ENCODE assay signal across 8 mouse cellular contexts in the genomic region with DNA sequence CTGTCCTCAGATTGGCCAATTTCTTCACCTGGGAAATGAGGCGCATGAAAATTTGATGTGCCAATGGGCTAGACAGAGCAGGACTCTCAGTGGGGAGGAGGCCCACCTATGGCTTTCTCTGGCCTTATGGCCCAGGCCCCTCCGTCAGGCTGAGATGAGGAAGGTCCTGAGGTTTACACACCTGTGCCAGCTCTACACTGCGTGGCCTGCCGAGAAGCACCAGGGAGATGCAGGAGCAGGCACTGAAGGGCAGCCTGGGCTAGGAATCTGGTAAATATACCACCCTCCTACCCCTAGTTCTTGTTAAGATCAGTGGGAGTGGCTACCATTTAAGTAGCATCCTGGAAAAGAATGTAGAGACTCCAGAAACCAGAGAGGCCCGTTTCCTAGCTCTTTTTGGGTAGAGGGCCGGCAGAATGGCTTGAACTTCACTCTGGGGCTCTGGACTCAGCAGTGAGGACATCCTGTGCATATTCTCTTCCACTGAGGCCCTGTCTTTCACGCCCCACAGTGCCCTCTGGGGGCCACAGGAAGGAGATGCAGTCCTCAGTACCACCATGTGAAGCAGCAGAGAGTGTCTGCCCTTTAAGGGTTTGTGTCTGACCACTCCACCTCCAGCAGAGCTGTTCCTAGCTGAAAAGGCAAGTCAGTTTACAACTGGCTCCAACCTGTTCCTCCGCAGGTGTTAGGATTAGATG. TPM values are rescaled to one million over a fixed set of nuclear protein-coding genes. Genes with fewer than 3 reads are reported as not detected.
A peak's percentile ranks its signal among the peaks of the same experiment; 100 is the strongest.
DNase-seq lines count a peak whose midpoint lies in the region; ATAC-seq and TF ChIP-seq lines count a peak whose summit lies in the region.

No protein-coding gene starts in this region.

- WGBS in forebrain, postnatal 0 days = 58% methylated on average over 8 of the region's 8 CpGs
- WGBS in hindbrain, embryonic 10.5 days = 67% methylated on average over 8 of the region's 8 CpGs
- 45% methylated on average over 8 of the region's 8 CpGs for WGBS in lung, embryonic 16.5 days

- no peaks in the 10 kb centered on the region for H3K4me1 ChIP-seq in forebrain, postnatal 0 days (ENCODE audit: insufficient read depth)
- no peaks in the 10 kb centered on the region for H3K4me1 ChIP-seq in hindbrain, embryonic 10.5 days (replicated peaks)
- peaks cover 4% of the 10 kb centered on the region for H3K4me1 ChIP-seq in lung, embryonic 16.5 days (replicated peaks; ENCODE audit: control insufficient read depth, insufficient read depth, low read length)

- H3K27me3 ChIP-seq in forebrain, postnatal 0 days (ENCODE audit: insufficient read depth, low read length) = no peaks in the 10 kb centered on the region
- H3K27me3 ChIP-seq in hindbrain, embryonic 10.5 days (ENCODE audit: insufficient read depth, poor library complexity, severe bottlenecking) = no peaks in the 10 kb centered on the region
- no peaks in the 10 kb centered on the region for H3K27me3 ChIP-seq in lung, embryonic 16.5 days (ENCODE audit: control insufficient read depth, insufficient read depth, low read depth, low read length)

- no peak overlapping the region for H3K4me2 ChIP-seq in forebrain, postnatal 0 days (ENCODE audit: low read depth)
- H3K4me2 ChIP-seq in lung, embryonic 16.5 days (ENCODE audit: low read depth, low read length) = no peak overlapping the region

- DNase-seq in MEL-GATA-1-ER (ENCODE audit: extremely low read depth, low read depth) = peak; percentile 20
- peak; percentile 49 for DNase-seq in cerebellum, adult 11-12 months
- DNase-seq in forebrain, postnatal 0 days = peak; percentile 80
- DNase-seq in hindbrain, embryonic 10.5 days (ENCODE audit: low spot score) = peak; percentile 79
- peak; percentile 70 to 71 for DNase-seq in layer of hippocampus, adult 8-10 months (ENCODE audit: low spot score in 2 of 2)
- peak; percentile 64 for DNase-seq in ovary, postnatal 14 days (ENCODE audit: low spot score)
- peak; percentile 84 for DNase-seq in thymus, postnatal 14 days

- H3K9ac ChIP-seq in forebrain, postnatal 0 days = no peak overlapping the region
- H3K9ac ChIP-seq in lung, embryonic 16.5 days (ENCODE audit: low read length) = no peak overlapping the region

- H3K36me3 ChIP-seq in forebrain, postnatal 0 days (ENCODE audit: insufficient read depth) = peaks cover 24% of the 10 kb centered on the region
- H3K36me3 ChIP-seq in hindbrain, embryonic 10.5 days = peaks cover 89% of the 10 kb centered on the region
- peaks cover 27% of the 10 kb centered on the region for H3K36me3 ChIP-seq in lung, embryonic 16.5 days (ENCODE audit: control insufficient read depth, insufficient read depth, low read length)

- no peaks in the 10 kb centered on the region for H3K9me3 ChIP-seq in forebrain, postnatal 0 days (ENCODE audit: low read length)
- H3K9me3 ChIP-seq in hindbrain, embryonic 10.5 days = no peaks in the 10 kb centered on the region
- H3K9me3 ChIP-seq in lung, embryonic 16.5 days (ENCODE audit: control insufficient read depth, low read length) = no peaks in the 10 kb centered on the region

- ATAC-seq in forebrain, postnatal 0 days = peak; percentile 91
- ATAC-seq in lung, embryonic 16.5 days (ENCODE audit: low read depth) = peak; percentile 88

- no peak overlapping the region for H3K27ac ChIP-seq in forebrain, postnatal 0 days (ENCODE audit: low read depth, low read length)
- H3K27ac ChIP-seq in hindbrain, embryonic 10.5 days = no peak overlapping the region
- peak overlapping the region; percentile 66 for H3K27ac ChIP-seq in lung, embryonic 16.5 days (ENCODE audit: low read length)

- TF ChIP-seq CTCF in forebrain, postnatal 0 days (IDR thresholded peaks at IDR 0.05; ENCODE audit: low read depth) = peak; percentile 97

- no peak overlapping the region for H3K4me3 ChIP-seq in forebrain, postnatal 0 days (ENCODE audit: low read depth, low read length)
- no peak overlapping the region for H3K4me3 ChIP-seq in hindbrain, embryonic 10.5 days
- H3K4me3 ChIP-seq in lung, embryonic 16.5 days (ENCODE audit: low read length) = no peak overlapping the region

RNA-seq across cellular contexts. Expression of gene Nat10, which starts 42.3 kb away (rescaled TPM):
- 43.5 and 49.2 TPM in 2 replicates for total RNA-seq in forebrain, postnatal 0 days (2014; rRNA removed)
- 11.7 and 13.9 TPM in 2 replicates for polyA plus RNA-seq in forebrain, postnatal 0 days (2015; fragmentation: Nextera tagmentation; extraction: Ambion mirVana)
- 26.3 and 30.9 TPM in 2 replicates for polyA plus RNA-seq in hindbrain, embryonic 10.5 days (2016; fragmentation: Nextera tagmentation; extraction: Ambion mirVana)
- total RNA-seq in layer of hippocampus, adult 8-10 months (2022) = 10 to 100 TPM; 34.9 to 45.8 (median 37.0) TPM
- 20.4 and 23.8 TPM in 2 replicates for polyA plus RNA-seq in lung, embryonic 16.5 days (2015; fragmentation: Nextera tagmentation; extraction: Ambion mirVana)

Comparison
In these comparisons a context has a peak if more than half of its experiments do, and no peak if none do; other contexts are left out.
1. DNase-seq: peak in every context shown above with its lines; median percentile 84 in thymus, postnatal 14 days; 80 in forebrain, postnatal 0 days; 79 in hindbrain, embryonic 10.5 days; 70 in layer of hippocampus, adult 8-10 months; 64 in ovary, postnatal 14 days; 49 in cerebellum, adult 11-12 months; 20 in MEL-GATA-1-ER.